Mouse (Mus musculus): Measurements from ENCODE around the gene Lactb. TPM values are rescaled to one million over a fixed set of nuclear protein-coding genes. Genes with fewer than 3 reads are reported as not detected.

The Lactb gene
- polyA plus RNA-seq, 1 experiment from 2014 or later, result 11.2 TPM

- H3K4me2 ChIP-seq, result no peak overlapping the region
- no peak overlapping the region for H3K9ac ChIP-seq
- peaks cover 14% of the 10 kb centered on the region for H3K4me1 ChIP-seq
- H3K9me3 ChIP-seq, result no peaks in the 10 kb centered on the region
- no peak overlapping the region for H3K27ac ChIP-seq
- H3K4me3 ChIP-seq, result no peak overlapping the region
- H3K36me3 ChIP-seq (replicated peaks), result no peaks in the 10 kb centered on the region
- H3K27me3 ChIP-seq (replicated peaks), result no peaks in the 10 kb centered on the region
- WGBS, result 78% methylated on average over 5 of the region's 5 CpGs
- no peak for ATAC-seq (replicated peaks)
These were observed 1.8 kb upstream of the Lactb start for GRCm38 (mm10) chr9:66977121-66977520.

- Histone ChIP-seq H3K4me1 (peaks cover 14% of the 10 kb centered on the region), H3K27me3 (replicated peaks) (no peaks in the 10 kb centered on the region), H3K36me3 (replicated peaks) (peaks cover 14% of the 10 kb centered on the region), H3K9ac (peak overlapping the region; percentile 97), H3K27ac (peak overlapping the region; percentile 93), H3K4me2 (peak overlapping the region; percentile 68), H3K4me3 (peak overlapping the region; percentile 99), H3K9me3 (no peaks in the 10 kb centered on the region)
- ATAC-seq (replicated peaks), result peak; percentile 86
- 0% methylated on average over 41 of the region's 41 CpGs for WGBS
These were observed 511 bp downstream of the Lactb start for GRCm38 (mm10) chr9:66974721-66975225.

GRCm38 (mm10) chr9:66971116-66971515, 4.2 kb downstream of the Lactb start:
- Histone ChIP-seq H3K4me3 (no peak overlapping the region), H3K36me3 (replicated peaks) (peaks cover 20% of the 10 kb centered on the region), H3K9me3 (no peaks in the 10 kb centered on the region), H3K4me2 (no peak overlapping the region), H3K27me3 (replicated peaks) (no peaks in the 10 kb centered on the region), H3K27ac (no peak overlapping the region), H3K4me1 (peaks cover 14% of the 10 kb centered on the region), H3K9ac (no peak overlapping the region)
- 85% methylated on average over 8 of the region's 8 CpGs for WGBS
- no peak for ATAC-seq (replicated peaks)

GRCm38 (mm10) chr9:66967492-66967891, 7.8 kb downstream of the Lactb start:
- 89% methylated on average over 8 of the region's 8 CpGs for WGBS

GRCm38 (mm10) chr9:66961478-66961877, 13.8 kb downstream of the Lactb start:
- Histone ChIP-seq H3K4me2 (no peak overlapping the region), H3K4me1 (no peaks in the 10 kb centered on the region), H3K36me3 (replicated peaks) (0 out of 2 replicates have a peak, but pooled peaks cover 3% of the 10 kb centered on the region), H3K9me3 (no peaks in the 10 kb centered on the region), H3K27ac (no peak overlapping the region), H3K27me3 (replicated peaks) (no peaks in the 10 kb centered on the region), H3K9ac (no peak overlapping the region), H3K4me3 (no peak overlapping the region)
- WGBS, result 73% methylated on average over 3 of the region's 3 CpGs
- no peak for ATAC-seq (replicated peaks)

More at GRCm38 (mm10) chr9:66967492-66967891, 7.8 kb downstream of the Lactb start:
- ATAC-seq (replicated peaks), result no peak
- Histone ChIP-seq H3K27ac (no peak overlapping the region), H3K4me1 (no peaks in the 10 kb centered on the region), H3K9ac (no peak overlapping the region), H3K4me2 (no peak overlapping the region), H3K36me3 (replicated peaks) (peaks cover 24% of the 10 kb centered on the region), H3K4me3 (no peak overlapping the region), H3K27me3 (replicated peaks) (no peaks in the 10 kb centered on the region), H3K9me3 (no peaks in the 10 kb centered on the region)

- WGBS, result 91% methylated on average over 3 of the region's 3 CpGs
These were observed 17.8 kb downstream of the Lactb start for GRCm38 (mm10) chr9:66957451-66957850.

GRCm38 (mm10) chr9:66952886-66953285, 22.4 kb downstream of the Lactb start:
- 88% methylated on average over 2 of the region's 2 CpGs for WGBS
- Histone ChIP-seq H3K9ac (no peak overlapping the region), H3K9me3 (no peaks in the 10 kb centered on the region), H3K27ac (no peak overlapping the region), H3K4me1 (no peaks in the 10 kb centered on the region), H3K27me3 (replicated peaks) (no peaks in the 10 kb centered on the region), H3K36me3 (replicated peaks) (peaks cover 7% of the 10 kb centered on the region), H3K4me3 (no peak overlapping the region), H3K4me2 (no peak overlapping the region)
- no peak for ATAC-seq (replicated peaks)

More at GRCm38 (mm10) chr9:66957451-66957850, 17.8 kb downstream of the Lactb start:
- Histone ChIP-seq H3K9ac (no peak overlapping the region), H3K4me3 (no peak overlapping the region), H3K36me3 (replicated peaks) (peaks cover 7% of the 10 kb centered on the region; the same call in 1 of the 2 replicates), H3K27me3 (replicated peaks) (no peaks in the 10 kb centered on the region), H3K27ac (no peak overlapping the region), H3K9me3 (no peaks in the 10 kb centered on the region), H3K4me1 (no peaks in the 10 kb centered on the region), H3K4me2 (no peak overlapping the region)
- ATAC-seq (replicated peaks), result no peak

- no peak overlapping the region for H3K4me3 ChIP-seq
- no peak overlapping the region for H3K27ac ChIP-seq
- H3K9me3 ChIP-seq, result no peaks in the 10 kb centered on the region
- H3K36me3 ChIP-seq (replicated peaks), result peaks cover 7% of the 10 kb centered on the region
- H3K4me2 ChIP-seq, result no peak overlapping the region
- ATAC-seq (replicated peaks), result no peak
- no peak overlapping the region for H3K9ac ChIP-seq
- no peaks in the 10 kb centered on the region for H3K27me3 ChIP-seq (replicated peaks)
- WGBS, result 83% methylated on average over 8 of the region's 8 CpGs
- H3K4me1 ChIP-seq, result no peaks in the 10 kb centered on the region
These were observed 23.0 kb downstream of the Lactb start for GRCm38 (mm10) chr9:66952321-66952720.

GRCm38 (mm10) chr9:66948536-66948935, 26.7 kb downstream of the Lactb start:
- peaks cover 13% of the 10 kb centered on the region for H3K4me1 ChIP-seq
- H3K4me2 ChIP-seq, result no peak overlapping the region
- H3K27me3 ChIP-seq (replicated peaks), result no peaks in the 10 kb centered on the region
- H3K36me3 ChIP-seq (replicated peaks), result no peaks in the 10 kb centered on the region; the same call in 1 of the 2 replicates
- no peak overlapping the region for H3K27ac ChIP-seq
- H3K4me3 ChIP-seq, result no peak overlapping the region
- H3K9me3 ChIP-seq, result no peaks in the 10 kb centered on the region
- no peak for ATAC-seq (replicated peaks)
- no peak overlapping the region for H3K9ac ChIP-seq
- 94% methylated on average over 2 of the region's 2 CpGs for WGBS

GRCm38 (mm10) chr9:66945647-66946641, 29.3 kb downstream of the Lactb start, which contains the start of gene Rps27l:
Gene Rps27l, plus strand, starts transcription at chr9:66946086.
- no peaks in the 10 kb centered on the region for H3K27me3 ChIP-seq (replicated peaks)
- peaks cover 13% of the 10 kb centered on the region for H3K4me1 ChIP-seq
- peak within 1 kb of the TSS; percentile 91 for H3K27ac ChIP-seq
- H3K4me2 ChIP-seq, result peak within 1 kb of the TSS; percentile 78
- ATAC-seq (replicated peaks), result peak; percentile 99
- peak within 1 kb of the TSS; percentile 70 for H3K9ac ChIP-seq
- no peaks in the 10 kb centered on the region for H3K9me3 ChIP-seq
- under 1% methylated on average over 77 of the region's 77 CpGs for WGBS
- no peaks in the 10 kb centered on the region; the same call in 1 of the 2 replicates for H3K36me3 ChIP-seq (replicated peaks)
- peak within 1 kb of the TSS; percentile 61 for H3K4me3 ChIP-seq

- H3K4me2 ChIP-seq, result peak overlapping the region; percentile 78
- peak overlapping the region; percentile 91 for H3K27ac ChIP-seq
- peak overlapping the region; percentile 70 for H3K9ac ChIP-seq
- H3K9me3 ChIP-seq, result no peaks in the 10 kb centered on the region
- WGBS, result 17% methylated on average over 4 of the region's 4 CpGs
- no peaks in the 10 kb centered on the region for H3K27me3 ChIP-seq (replicated peaks)
- peaks cover 13% of the 10 kb centered on the region for H3K4me1 ChIP-seq
- H3K36me3 ChIP-seq (replicated peaks), result no peaks in the 10 kb centered on the region; the same call in 1 of the 2 replicates
- 0 out of 2 replicates have a peak, but pooled peaks have one; percentile 2 for ATAC-seq (replicated peaks)
- H3K4me3 ChIP-seq, result peak overlapping the region; percentile 61
These were observed 30.1 kb downstream of the Lactb start for GRCm38 (mm10) chr9:66945161-66945560.

- Histone ChIP-seq H3K27ac (no peak overlapping the region), H3K27me3 (replicated peaks) (no peaks in the 10 kb centered on the region), H3K4me3 (no peak overlapping the region), H3K9me3 (no peaks in the 10 kb centered on the region), H3K4me1 (peaks cover 5% of the 10 kb centered on the region; the same call in 1 of the 2 replicates), H3K36me3 (replicated peaks) (no peaks in the 10 kb centered on the region), H3K9ac (no peak overlapping the region), H3K4me2 (no peak overlapping the region)
- 9% methylated on average over 4 of the region's 4 CpGs for WGBS
- ATAC-seq (replicated peaks), result no peak
These were observed 36.4 kb downstream of the Lactb start for GRCm38 (mm10) chr9:66938836-66939235.

Measured in midbrain, embryonic 15.5 days (tissue).